Mouse (Mus musculus) lung, postnatal 0 days (tissue): Measurements from ENCODE around the gene Pot1a. TPM values are rescaled to one million over a fixed set of nuclear protein-coding genes. Genes with fewer than 3 reads are reported as not detected.

ENCODE experiments used
- ATAC-seq: fragments of 200-750 bp; cut with Nextera tagmentation; 2 replicates; pipeline ENCODE4 v1.8.0; 2017; ENCODE audit warnings: moderate library complexity
- DNase-seq: peaks from one replicate; pipeline ENCODE4 v3.0.0-alpha.2; 2016; ENCODE audit warnings: low spot score
- H3K27ac ChIP-seq: fragments of 300-500 bp; sonication (generic); 2 replicates; pipeline ENCODE4 v1.5.1; 2014; ENCODE audit warnings: antibody characterized with exemption, mild to moderate bottlenecking, low read length, mixed read lengths
- H3K27me3 ChIP-seq: fragments of 300-500 bp; sonication (generic); replicated peaks from 2 replicates; pipeline ENCODE4 v1.6.1; 2014; ENCODE audit warnings: low read length, mixed read lengths; ENCODE audit not compliant: insufficient read depth
- H3K36me3 ChIP-seq: fragments of 300-500 bp; sonication (generic); 2 replicates; pipeline ENCODE4 v1.6.1; 2014; ENCODE audit warnings: low read length, mixed read lengths; ENCODE audit not compliant: insufficient read depth
- H3K4me1 ChIP-seq: fragments of 300-500 bp; sonication (generic); 2 replicates; pipeline ENCODE4 v1.6.1; 2014; ENCODE audit warnings: antibody characterized with exemption, low read depth, low read length, mixed read lengths; ENCODE audit not compliant: insufficient read depth
- H3K4me2 ChIP-seq: fragments of 300-500 bp; sonication (generic); replicated peaks from 2 replicates; pipeline ENCODE4 v1.6.1; 2014; ENCODE audit warnings: low read depth, mild to moderate bottlenecking, low read length, moderate library complexity, mixed read lengths
- H3K4me3 ChIP-seq: fragments of 300-500 bp; sonication (generic); 2 replicates; pipeline ENCODE4 v1.5.1; 2014; ENCODE audit warnings: low read depth, low read length
- H3K9ac ChIP-seq: fragments of 300-500 bp; sonication (generic); replicated peaks from 2 replicates; pipeline ENCODE4 v1.6.1; 2014; ENCODE audit warnings: low read depth, mild to moderate bottlenecking
- H3K9me3 ChIP-seq: fragments of 300-500 bp; sonication (generic); 2 replicates; pipeline ENCODE4 v1.6.1; 2016; ENCODE audit warnings: low read length, mixed read lengths
- CTCF ChIP-seq: IDR thresholded peaks from 2 replicates; pipeline ENCODE4 v1.5.1; 2016; ENCODE audit warnings: antibody characterized with exemption, mild to moderate bottlenecking
- EP300 ChIP-seq: IDR thresholded peaks from 2 replicates; pipeline ENCODE4 v1.6.1; 2016; ENCODE audit warnings: antibody characterized with exemption, mild to moderate bottlenecking, control low read depth
- WGBS: fragments of 180-500 bp; shearing (Covaris S2); extraction: QIAGEN DNeasy Blood & Tissue Kit; methylation state at CpG from one replicate; pipeline ENCODE4 v1.1.7; 2014; 5-methylcytosine and 5-hydroxymethylcytosine counted together
- polyA plus RNA-seq: library from polyadenylated mRNA; unstranded; fragments of >200 nt; fragmentation: Nextera tagmentation; extraction: Ambion mirVana; gene quantifications from 2 replicates; pipeline ENCODE4 v1.2.1, GENCODE M21; 2015

Gene Pot1a
- polyA plus RNA-seq, 1 experiment from 2014 or later = 16.3 TPM

DNA sequence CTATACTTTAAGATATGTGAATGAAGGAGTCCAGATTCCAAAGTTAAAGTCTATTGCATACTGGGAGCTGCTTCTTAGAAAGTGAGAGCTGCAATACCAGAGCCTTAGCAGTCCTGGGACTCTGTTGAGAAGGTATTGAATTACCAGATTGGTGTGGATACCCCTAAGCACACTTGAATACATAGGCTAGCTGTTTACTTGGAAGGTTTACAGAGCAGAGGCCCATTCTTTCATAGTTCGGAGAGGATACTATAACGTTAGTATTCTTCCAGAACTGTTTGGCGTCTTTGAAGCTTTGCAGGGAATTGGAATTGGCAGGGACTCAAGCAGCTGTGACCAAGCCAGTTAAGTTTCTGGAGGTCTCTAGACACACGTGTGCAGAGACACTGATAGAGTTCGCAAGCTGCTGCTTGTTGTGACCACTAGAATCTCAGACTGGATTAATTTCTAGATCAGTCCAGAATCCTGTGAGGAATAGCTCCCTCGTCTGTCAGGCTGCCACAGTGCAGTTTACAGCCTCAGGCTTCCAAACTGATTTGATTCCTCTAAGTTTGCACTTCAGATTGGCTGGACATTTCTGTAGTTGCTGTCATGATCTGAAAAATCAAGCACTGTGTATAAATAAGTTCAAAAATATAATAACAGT is 99.7 kb downstream of the Pot1a start:
- Histone ChIP-seq H3K4me1 (no peaks in the 10 kb centered on the region), H3K9me3 (no peaks in the 10 kb centered on the region), H3K27me3 (no peaks in the 10 kb centered on the region), H3K4me2 (no peak overlapping the region), H3K27ac (no peak overlapping the region), H3K9ac (no peak overlapping the region), H3K36me3 (no peaks in the 10 kb centered on the region), H3K4me3 (no peak overlapping the region)
- no peak for ATAC-seq
- TF ChIP-seq CTCF (peak; percentile 62), EP300 (no peak)
- WGBS = 19% methylated on average over 6 of the region's 6 CpGs
- peak; percentile 49 for DNase-seq

DNA sequence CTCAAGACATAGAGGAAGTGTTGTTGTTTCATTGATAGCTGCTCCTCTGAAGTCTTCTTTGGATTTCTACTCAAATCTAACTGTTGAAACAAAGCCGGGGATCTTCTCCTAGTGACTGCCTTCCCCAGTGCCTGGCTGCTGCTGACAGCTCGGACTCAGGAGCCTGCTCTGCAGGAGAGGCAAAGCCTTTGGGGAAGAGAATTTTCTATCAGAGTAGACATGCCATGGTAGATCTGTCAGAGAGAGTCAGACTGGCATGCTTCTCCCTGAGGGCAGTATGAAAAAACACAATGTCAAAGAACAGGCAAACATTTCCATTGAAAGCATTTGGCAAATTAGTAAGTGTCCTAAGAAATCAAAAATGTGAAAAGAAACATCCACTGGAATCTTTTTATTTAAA is 109.1 kb downstream of the Pot1a start:
- H3K9me3 ChIP-seq = no peaks in the 10 kb centered on the region
- no peak overlapping the region for H3K27ac ChIP-seq
- no peaks in the 10 kb centered on the region for H3K4me1 ChIP-seq
- no peak for DNase-seq
- no peak overlapping the region for H3K4me3 ChIP-seq
- H3K4me2 ChIP-seq = no peak overlapping the region
- TF ChIP-seq EP300 (no peak), CTCF (no peak)
- H3K27me3 ChIP-seq = no peaks in the 10 kb centered on the region
- no peak for ATAC-seq
- H3K36me3 ChIP-seq = no peaks in the 10 kb centered on the region
- no peak overlapping the region for H3K9ac ChIP-seq
- 47% methylated on average over 2 of the region's 2 CpGs for WGBS

Other genes with a start within 250 kb of the Pot1a start
- gene Gpr37, start 118.5 kb downstream of the Pot1a start, polyA plus RNA-seq = 0.25 and 0.38 TPM in 2 replicates